Mouse (Mus musculus): ENCODE measurements around the gene Mrps27.

DNA sequence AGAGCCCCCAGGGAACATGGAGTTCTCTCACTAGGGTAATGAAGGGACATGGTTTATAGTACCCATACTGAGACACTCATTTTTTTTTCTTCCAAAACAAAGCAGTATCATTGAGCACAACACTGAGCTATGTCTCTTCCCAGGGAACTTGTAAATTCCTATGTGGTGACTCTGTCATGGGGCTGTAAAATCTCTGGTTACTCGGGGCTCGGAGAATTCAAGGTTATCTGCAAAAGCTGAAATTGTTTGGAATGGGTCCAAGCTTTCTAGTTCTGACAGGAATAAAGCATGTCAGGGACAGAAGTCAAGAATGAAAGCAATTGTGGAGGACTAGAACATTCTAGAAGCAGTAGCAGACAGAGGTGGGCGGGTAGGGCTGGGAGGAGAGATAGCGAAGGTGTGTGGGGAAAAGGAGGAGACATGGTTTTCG, 36.6 kb upstream of the Mrps27 start:
- TF ChIP-seq POLR2A (IDR thresholded peaks at IDR 0.05; ENCODE audit: borderline replicate concordance, low read depth, low read length) (no peak), CTCF (IDR thresholded peaks at IDR 0.05; ENCODE audit: low read depth, low read length) (no peak)
